Mouse (Mus musculus): ENCODE measurements around the gene Apbb1ip.

- TF ChIP-seq CTCF (IDR thresholded peaks at IDR 0.05; ENCODE audit: extremely low read depth, insufficient read depth, insufficient read length, insufficient replicate concordance) (no peak), POLR2A (IDR thresholded peaks at IDR 0.05; ENCODE audit: low read depth, low read length) (no peak)
These were observed 14.8 kb downstream of the Apbb1ip start for GRCm38 (mm10) chr2:22788658-22789057.
